Mouse (Mus musculus): ENCODE data around the gene Vsig10.

Vsig10 gene

DNA sequence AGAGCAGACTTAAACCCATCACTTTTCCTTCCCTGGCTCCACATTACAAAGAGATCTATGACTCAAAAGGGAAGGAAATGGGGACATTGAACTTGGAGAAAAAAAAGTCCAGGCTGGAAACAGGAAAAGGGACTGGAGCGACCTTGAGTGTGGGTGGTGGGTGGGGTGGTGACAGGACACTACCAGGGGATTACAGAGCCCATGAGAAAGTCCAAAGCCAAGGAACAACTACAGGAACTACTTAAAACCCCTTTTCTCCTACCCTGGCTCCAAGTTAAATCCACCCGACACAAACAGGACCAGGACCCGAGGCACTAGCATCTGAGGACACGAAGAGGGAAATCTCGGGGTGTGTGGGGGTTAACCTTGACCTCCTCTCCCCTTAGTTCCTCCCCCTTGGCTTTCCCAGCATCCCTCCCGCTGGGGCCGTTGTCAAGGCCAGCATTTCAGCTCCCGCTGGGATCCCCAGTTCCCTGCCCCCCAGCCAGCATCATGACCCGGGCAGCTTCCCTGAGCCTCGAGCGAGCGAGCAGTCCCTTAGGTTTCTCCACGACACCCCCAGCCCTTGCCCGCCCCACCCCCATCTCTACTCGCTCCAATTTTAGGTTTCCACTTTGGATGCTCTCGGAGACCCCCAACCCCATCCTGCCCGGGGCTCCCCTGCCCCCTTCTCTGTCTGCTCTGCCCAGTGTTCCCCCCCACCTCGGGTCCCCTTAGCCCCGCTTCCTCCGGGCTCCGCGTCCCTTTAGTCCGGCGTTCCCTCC lies 37.7 kb downstream of the Vsig10 start:
- DNase-seq: no peak

DNA sequence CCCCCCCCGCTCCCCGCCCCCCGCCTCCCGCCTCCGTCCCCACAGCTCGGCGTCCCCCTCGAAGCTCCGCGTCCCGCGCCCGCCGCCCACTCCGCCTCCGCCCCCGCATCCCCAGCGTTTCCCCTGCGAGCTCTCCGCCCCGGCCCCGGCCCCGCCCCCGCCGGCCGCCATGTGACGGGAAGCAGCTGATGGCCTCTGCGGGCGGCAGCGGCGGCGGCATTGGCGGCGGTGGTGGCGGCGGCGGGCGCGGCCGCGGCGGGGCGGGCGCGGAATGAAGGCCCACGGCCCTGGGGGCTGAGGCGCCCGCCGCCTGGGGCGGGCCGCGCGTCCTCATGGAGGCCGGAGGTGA lies 38.2 kb downstream of the Vsig10 start, which contains the start of gene Wsb2:
Gene Wsb2, plus strand, starts transcription at position 176 of the 349 bp plus-strand sequence.
- peak; percentile 93 for DNase-seq

DNA sequence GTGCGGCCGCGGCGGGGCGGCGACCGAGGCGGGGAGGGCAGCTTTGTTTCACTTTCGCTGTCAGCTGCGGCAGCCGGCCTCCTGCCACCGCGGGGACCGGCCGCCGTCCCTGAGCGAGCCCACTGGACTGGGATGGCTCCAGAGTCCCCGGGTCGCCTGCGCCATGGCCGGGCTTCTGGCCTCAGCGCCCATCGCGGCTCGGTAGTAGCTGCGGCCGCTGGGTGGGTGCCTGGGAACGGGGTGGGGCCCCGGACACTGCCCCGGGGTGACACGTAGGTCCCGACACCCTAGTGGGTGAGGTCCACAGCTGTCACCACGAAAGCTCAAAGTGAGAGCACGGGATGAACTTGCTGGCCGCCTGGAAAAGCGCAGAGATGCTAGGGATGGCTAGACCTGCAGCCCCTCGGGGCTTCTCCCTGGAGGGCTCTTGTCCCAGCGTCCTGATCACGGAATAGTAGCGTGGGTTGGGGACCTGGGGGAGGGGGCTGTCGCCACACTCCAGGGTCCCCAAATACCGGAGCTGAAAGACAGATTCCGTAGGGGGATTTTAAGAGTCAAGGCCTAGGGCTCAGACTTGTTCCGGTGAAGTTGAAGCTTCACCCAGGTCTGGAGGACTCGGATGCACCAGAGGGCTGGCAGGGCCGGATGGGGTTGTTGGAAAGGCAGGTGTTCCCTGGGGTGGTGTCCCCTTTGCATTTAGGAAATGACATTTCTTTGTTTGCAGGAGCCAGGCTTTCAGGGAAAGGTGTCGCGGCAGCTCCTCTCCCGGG lies 38.8 kb downstream of the Vsig10 start:
- DNase-seq: peak; percentile 73

DNA sequence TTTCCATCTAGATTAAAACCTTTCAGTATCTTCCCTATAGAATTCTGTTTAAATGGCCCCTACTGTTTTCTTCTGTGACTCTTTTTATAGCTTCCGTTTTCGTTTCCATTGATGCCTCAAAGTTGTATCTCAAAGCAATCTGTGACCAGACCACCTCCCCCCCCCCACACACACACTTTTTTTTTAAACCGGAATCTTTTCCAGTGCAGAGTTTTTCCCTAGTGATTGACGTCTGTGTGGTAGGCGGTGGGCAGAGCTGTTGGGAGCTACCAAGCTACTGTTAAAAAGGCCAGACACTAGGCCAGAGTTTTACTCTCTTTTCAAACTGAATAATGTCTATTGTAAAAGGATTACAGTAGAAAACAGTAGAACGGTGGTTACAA lies 39.4 kb downstream of the Vsig10 start:
- no peak for DNase-seq

DNA sequence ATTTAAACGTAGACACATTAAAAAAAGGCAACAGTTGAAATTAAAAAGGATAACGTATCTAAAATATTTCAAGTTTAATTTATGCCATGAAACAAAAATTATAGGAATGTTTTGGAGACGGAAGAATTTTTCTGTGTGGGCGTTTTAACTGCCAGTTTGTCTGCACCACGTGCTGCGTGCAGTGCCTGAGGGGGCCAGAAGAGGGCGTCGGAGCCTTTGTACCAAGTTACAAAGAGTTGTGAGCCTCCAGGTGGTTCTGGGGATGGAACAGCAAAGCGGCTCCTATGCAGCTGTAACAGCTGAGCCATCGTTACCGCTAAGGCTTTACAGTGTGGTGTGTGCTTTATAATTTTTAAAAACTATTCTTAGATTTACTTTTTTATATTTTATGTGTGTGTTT lies 39.8 kb downstream of the Vsig10 start:
- peak; percentile 94 for DNase-seq

DNA sequence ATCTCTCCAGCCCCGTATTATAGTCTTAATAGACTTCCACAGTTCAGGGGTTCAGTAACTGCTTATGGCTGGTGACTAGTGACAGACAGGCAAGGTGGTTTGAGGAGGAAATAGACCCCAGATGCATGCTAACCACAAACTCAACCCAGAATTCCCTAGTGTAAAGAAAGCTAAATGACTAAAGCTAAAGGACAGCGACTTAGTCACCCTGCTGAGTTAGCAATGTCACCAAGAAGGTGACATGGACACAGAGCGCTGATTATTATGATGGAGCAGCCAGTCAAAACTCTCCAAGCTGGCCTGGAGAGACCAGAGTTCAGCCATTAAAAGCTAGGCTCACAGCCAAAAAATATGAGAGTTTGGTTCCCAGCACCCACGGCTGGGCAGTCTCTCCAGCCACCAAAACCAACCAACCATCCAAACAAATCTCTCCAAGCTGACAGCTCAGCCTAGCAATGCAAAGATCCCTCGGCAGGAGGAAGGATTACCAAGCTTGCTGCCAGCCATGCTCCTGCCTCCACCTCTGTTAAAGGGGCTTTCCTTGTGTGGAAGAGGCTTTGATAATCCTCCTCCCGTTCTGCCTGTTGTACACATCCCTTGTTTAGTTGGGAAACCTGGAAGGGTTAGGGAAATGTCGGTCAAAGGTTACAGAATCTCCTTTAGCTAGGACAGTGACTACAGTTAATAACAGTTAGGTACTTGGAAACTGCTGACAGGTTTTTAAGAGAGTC lies 40.8 kb downstream of the Vsig10 start:
- DNase-seq: peak; percentile 33

DNA sequence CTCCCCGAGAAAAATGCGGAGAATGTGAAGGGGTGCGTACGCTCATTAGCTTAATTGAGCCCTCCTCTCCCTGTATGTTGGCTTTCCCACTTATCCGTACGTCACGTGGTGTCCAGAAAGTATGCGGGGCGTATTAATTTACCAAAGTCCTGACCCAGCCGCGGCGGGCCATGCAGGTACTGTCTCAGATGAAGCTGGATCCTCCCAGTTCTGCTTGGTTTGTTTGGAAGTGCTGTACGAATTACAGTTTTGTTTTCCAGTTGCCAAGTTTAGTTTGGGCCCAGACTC lies 41.3 kb downstream of the Vsig10 start:
- DNase-seq: no peak

DNA sequence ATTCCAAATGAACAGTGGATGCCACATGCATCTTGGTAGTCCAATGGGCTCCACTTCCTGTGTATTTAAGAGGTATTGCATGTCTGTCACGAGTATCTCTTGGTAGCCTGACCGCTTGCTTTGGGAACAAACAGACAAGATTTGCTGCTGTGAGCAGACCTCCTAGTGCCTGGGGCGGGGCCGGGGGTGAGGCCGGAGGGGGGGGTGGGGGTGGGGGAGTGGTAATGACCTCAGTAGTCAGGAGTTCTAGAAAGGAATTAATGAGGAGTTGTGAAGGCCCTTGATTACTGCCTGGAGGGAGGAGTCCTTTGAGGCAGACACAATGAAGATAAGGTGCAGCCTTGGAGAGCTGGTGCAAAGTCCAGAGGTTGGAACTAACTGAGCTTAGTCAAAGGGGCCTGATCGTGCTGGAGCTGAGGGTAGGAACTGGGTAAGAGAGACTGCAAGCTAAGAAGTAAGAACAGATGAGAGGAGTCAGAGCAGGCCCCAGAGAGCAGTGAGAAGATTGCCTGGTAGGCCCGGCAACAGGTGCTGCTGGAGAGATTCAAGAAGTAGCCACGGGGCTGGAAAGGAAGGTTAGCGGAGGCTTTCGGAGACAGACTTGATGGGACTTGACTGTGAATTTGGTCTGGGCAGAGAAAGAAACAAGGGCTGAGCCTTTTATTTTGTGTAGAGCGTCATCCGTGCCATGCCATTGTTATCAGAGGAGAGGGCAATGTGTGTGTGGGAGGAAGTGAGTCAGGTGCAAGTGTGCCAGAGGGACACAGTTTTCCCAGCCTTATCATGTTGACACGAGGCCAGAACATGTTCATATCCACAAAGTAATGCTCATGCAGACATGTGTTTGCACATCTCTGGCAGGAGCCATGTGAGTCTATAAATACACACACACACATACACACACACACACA lies 42.0 kb downstream of the Vsig10 start:
- DNase-seq: no peak

DNA sequence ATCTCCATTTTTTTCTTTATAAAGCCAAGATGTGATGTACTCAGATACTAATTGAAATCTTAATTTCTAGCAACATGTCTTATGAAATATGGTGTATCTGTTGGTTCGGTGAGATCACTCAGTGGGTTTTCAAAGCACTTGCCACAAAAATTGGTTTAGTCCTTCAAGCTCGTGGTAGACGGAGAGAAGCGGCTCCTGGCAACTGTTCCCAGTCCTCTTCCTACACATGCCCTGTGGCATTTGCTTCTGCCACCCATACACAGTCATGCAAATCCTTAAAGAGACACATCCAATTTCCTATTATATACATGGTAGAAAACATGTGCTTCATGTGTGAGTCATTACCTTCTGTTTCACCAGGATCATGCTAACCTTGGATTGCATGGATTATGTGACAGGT lies 42.7 kb downstream of the Vsig10 start:
- no peak for DNase-seq

DNA sequence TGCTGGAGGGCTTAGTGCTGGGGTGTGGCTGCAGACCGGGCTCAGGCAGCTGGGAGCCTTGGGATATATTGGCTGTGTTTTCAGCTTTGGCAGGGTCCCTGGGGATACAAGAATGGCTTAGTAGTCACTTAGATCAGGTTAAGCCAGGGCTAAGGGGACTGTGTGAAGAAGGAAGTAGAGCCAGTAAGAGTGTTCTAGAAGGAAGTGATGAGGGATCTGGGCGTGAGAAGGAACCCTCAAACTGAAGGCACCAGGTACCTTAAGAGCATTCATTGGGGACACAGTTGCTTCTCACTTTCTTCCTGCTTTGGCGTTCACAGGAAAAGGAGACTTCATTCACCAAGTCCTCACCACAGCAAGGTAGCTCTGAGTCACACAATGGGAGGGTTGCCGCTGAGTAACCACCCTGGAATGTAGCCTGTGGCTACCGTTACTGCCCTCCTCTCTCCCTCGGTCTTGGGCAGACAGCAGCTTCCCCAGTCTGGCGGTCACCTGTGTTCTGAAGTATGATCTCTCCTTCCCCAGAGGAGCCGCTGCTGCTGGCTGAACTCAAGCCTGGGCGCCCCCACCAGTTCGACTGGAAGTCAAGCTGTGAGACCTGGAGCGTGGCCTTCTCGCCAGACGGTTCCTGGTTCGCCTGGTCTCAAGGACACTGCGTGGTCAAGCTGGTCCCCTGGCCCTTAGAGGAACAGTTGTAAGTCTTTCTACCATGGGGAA lies 44.3 kb downstream of the Vsig10 start:
- DNase-seq: no peak

DNA sequence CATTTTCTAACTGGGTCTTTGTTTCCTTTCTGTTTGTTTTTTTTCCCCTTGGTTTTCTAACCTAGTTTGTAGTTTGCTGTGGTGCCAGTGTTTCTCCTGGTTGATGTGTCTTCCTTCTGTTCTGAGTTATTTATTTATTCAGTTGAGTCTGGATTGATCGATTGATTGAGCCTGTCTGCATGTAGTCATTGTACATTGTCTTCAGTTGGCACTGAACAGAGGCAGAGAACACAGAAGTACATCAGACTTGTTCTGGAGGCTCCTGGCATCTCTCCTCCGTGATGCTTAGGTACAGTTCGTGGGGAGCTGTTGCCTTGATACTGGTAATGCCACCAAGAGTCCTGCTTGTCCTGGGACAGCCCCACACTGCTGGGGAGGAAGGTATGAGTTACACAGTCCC lies 45.9 kb downstream of the Vsig10 start:
- no peak for DNase-seq

DNA sequence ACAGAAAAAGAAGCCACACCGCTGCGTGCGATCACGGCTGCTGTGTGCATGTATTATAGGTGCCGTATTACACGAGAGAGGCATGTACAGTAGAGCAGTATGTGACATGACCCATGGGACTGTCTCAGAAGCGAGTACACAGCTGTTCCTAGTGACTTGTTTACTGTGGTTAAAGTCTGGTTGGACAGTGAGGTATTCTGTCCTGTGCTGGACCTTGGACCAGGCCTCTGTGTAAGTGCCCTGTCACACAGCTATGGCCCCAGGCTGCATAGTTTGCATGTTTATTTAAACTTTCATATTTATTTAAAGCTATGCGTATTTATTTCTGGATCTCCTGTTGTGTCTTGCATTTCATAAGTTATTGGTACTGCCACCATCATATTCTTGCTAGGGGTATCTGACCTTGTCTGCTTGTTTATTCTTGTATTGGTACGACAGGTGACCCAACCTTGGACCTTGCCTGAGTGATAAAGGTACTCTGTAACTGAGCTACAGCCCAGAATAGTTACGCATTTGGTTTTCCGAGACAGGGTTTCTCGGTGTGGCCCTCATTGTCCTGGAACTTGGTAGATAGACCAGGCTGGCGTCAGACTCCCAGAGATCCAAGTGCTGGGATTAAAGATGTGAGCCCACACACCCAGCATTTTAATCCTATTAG lies 47.1 kb downstream of the Vsig10 start:
- no peak for DNase-seq

DNA sequence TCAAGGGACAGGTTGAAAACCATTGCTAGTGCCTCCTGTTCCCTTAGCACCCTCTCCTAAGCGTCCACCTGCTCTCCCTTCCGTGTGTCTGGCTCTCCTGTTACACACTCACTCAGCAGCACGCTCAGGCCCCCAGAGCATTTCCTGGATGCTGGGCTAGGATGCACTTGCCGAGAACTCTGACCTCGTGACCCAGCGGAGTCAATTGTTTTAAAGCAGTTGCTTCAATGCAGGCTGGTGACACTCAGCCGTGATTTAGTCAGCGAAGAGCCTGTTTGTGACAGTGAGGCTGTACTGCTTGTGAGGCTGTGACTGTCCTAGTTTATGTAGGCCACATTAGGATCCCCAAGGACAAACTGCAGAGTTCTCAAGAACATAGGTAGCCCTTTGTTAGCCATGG lies 48.3 kb downstream of the Vsig10 start:
- no peak for DNase-seq

DNA sequence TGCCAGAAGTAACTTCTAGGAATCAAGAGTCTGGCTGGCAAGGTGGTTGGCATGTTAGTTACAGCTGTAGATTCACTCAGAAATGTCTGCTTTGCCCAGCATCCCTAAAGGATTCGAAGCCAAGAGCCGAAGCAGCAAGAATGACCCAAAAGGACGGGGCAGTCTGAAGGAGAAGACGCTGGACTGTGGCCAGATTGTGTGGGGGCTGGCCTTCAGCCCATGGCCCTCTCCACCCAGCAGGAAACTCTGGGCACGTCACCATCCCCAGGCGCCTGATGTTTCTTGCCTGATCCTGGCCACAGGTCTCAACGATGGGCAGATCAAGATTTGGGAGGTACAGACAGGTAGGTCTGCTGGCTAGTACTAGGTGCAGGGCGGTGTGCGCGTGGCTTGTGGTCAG lies 51.7 kb downstream of the Vsig10 start:
- no peak for DNase-seq

DNA sequence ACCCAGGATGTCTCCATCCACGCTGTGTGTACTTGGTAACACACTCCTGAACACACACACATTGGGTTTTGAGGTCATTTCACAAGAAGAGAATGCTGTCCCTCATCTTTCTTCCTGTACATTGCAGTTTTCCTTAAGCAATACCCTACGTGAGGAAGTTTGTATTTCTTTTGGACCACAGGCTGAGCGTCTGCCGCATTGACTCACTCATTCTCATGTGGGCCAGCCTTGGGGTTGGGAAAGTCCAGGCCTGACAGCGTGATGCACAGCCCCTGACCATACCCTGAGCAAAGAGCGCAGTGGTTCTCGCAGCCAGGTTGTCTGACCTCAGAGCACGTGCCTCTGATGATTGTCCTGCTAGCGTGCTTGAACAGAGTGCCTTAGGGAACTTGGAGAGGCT lies 54.5 kb downstream of the Vsig10 start:
- DNase-seq: no peak

DNA sequence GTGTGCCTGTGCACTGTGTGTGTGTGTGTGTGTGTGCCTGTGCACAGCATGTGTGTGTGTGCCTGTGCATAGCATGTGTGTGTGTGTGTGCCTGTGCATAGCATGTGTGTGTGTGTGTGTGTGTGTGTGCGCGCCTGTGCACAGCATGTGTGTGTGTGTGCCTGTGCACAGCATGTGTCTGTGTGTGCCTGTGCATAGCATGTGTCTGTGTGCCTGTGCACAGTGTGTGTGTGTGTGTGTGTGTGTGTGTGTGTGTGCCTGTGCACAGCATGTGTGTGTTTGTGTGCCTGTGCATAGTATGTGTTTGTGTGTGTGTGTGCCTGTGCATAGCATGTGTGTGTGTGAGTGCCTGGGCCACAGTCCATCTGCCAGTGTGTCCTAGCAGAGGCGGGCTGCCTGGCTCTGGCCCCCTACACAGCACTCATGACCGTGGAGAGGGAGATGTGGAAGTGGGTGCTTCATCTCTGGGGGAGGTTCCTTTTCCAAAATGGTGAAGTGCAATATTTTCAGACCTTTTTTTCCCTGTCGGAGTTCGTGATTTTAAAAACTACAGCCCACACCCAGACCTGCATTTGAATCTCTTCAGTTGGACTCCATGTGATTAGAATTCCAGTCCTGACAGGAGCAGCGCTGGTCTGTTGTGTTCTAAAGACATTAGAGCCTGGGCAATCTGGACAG lies 55.6 kb downstream of the Vsig10 start:
- DNase-seq: no peak

DNA sequence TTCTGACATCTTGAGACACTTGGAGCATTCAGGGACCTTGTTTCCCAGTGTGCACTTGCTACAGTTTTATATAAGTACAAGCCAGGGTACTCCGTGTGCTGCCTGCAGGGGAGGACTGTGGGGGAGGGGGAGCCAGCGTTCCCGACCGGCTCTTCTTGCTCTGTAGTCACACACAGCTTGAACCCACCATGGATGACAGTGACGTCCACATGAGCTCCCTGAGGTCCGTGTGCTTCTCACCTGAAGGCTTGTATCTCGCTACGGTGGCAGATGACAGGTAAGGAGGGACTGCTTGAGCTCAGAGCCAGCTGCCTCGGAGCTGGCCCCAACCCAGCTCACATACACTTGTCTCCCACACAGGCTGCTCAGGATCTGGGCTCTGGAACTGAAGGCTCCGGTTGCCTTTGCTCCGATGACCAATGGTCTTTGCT lies 57.5 kb downstream of the Vsig10 start:
- DNase-seq: no peak

DNA sequence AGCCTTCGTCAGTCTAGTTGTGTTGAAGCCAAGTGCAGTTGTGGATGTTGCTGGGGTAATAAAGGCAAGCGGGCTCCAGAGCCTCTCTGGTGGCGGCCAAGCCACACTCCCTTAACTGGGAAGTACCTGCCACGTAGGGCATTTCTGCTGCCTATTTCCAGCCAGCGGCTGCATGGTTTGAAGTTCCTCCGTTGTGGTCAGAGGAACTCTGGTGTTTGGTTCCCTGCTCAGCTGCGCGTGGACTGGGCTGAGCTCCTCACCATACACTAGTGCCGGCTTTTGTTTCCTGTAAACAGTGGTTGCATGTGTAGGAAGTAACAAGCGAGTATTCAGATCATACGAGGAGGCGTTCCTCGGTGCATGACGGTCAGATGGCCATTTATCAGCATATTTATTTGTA lies 58.8 kb downstream of the Vsig10 start:
- DNase-seq: peak; percentile 28

DNA sequence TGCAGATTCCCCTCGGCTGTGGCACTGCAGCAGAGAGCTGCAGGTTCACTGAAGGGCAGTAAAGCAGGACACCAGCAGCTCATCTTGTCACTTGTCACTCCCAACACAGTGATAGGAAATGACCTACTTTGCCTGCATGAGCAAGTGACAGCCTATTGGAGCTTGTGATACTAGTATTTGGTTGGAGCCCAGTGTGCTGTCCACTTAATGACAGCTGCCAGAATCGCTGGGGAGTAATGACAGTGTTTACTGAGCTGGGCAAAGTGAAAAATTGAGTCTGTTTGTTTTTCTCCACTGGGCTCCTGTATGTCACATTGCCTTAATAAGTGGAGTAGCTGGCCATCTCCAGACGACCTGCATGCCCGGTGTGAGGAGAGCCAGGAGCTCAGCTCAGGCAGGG lies 61.3 kb downstream of the Vsig10 start:
- DNase-seq: no peak

DNA sequence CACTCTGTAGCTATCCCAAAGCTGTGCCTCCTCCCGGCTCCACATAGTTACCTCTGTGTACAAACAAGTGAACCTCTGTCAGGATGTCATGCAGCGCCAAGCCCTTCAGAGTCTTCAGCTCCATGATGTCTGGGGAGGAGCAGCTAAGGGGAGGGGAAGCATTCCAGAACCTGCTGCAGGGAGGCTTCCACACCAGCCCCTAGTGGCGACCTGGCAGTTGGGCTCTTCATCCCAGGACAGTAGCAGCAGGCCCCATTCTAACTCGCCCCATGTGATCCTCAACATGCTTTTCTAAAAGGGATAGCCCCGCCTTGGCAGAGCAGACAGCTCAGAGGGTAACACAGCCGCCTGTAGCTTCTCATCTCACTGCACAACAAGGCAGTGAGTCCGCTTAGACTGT lies 62.9 kb downstream of the Vsig10 start:
- DNase-seq: no peak

DNA sequence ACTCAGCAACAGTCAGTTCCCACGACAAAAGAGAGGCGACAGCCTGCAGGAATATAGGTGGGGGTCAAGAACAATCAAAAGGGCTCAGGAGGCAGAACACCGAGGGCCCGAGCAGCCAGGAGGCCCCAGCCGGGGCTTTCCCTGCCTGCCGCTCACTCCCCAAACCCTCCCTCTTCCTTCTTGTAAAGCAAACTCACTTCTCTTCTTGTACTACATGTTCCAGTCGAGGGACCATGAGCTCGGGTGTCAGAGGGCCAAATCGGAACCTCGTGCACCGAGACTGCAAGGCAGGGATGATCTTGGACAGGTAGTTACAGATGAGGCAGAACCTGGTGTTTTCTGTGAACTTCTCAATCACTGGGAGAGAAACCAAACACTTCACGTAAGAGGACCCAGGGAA lies 64.3 kb downstream of the Vsig10 start:
- no peak for DNase-seq
